Comparison of ENCODE assay signal across 30 mouse cellular contexts in the genomic region with DNA sequence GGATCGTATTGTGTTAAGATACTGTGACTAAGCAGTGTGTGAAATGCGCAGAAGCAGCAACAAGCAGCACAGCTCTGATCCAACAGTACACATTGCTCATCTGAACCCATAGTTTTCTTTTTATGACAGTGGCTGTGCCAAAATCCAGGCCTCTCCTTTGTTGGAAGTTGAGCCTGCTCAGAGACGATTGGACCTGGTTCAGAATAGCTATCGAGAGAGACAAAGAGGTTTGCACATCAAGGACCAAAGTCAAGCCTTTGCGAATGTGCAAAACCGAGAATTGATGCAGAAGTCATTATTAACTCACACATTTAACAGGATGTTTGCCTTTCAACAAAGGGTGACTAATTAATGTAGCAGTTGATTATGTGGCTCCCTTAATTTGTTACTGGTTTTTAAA.
DNase-seq lines count a peak whose midpoint lies in the region; ATAC-seq lines count a peak whose summit lies in the region.
"Had no signal": no experiment of that assay in that cellular context is flagged by ENCODE, and none has a peak within 500 bp of the region (broad histone marks: within the 10 kb centered on the region; RNA-seq: fewer than 3 reads in every experiment).

No protein-coding gene starts in this region.

- no peak overlapping the region for H3K27ac ChIP-seq in forebrain, embryonic 14.5 days (ENCODE audit: low read depth, low read length)
- no peak overlapping the region for H3K27ac ChIP-seq in forebrain, embryonic 16.5 days (ENCODE audit: low read length)
- peak overlapping the region; percentile 1; the same call in 1 of the 2 replicates for H3K27ac ChIP-seq in hindbrain, embryonic 10.5 days
- no peak overlapping the region; the same call in 1 of the 2 replicates for H3K27ac ChIP-seq in hindbrain, embryonic 16.5 days (ENCODE audit: low read depth, low read length)
- H3K27ac ChIP-seq: embryonic facial prominence, embryonic 10.5 days; embryonic facial prominence, embryonic 13.5 days; forebrain, embryonic 12.5 days; heart, embryonic 15.5 days; hindbrain, embryonic 12.5 days; hindbrain, embryonic 15.5 days had no signal

- H3K4me3 ChIP-seq in forebrain, embryonic 14.5 days (ENCODE audit: low read depth, low read length): no peak overlapping the region
- H3K4me3 ChIP-seq in forebrain, embryonic 16.5 days (replicated peaks; ENCODE audit: low read length): no peak overlapping the region
- no peak overlapping the region for H3K4me3 ChIP-seq in hindbrain, embryonic 10.5 days
- no peak overlapping the region for H3K4me3 ChIP-seq in hindbrain, embryonic 16.5 days (ENCODE audit: low read length)
- H3K4me3 ChIP-seq: embryonic facial prominence, embryonic 10.5 days; embryonic facial prominence, embryonic 13.5 days; erythroblast, embryonic 14.5 days; forebrain, embryonic 12.5 days; heart, embryonic 15.5 days; hindbrain, embryonic 12.5 days; hindbrain, embryonic 15.5 days had no signal

- no peaks in the 10 kb centered on the region for H3K9me3 ChIP-seq in forebrain, embryonic 14.5 days (replicated peaks; ENCODE audit: control insufficient read depth, low read length)
- no peaks in the 10 kb centered on the region for H3K9me3 ChIP-seq in forebrain, embryonic 16.5 days (ENCODE audit: control insufficient read depth, low read length)
- H3K9me3 ChIP-seq in hindbrain, embryonic 10.5 days: no peaks in the 10 kb centered on the region
- H3K9me3 ChIP-seq in hindbrain, embryonic 16.5 days (ENCODE audit: control insufficient read depth, low read length): no peaks in the 10 kb centered on the region
- H3K9me3 ChIP-seq: embryonic facial prominence, embryonic 10.5 days; embryonic facial prominence, embryonic 13.5 days; forebrain, embryonic 12.5 days; heart, embryonic 15.5 days; hindbrain, embryonic 12.5 days; hindbrain, embryonic 15.5 days had no signal

- H3K4me1 ChIP-seq in forebrain, embryonic 14.5 days (ENCODE audit: control insufficient read depth, insufficient read depth, low read length): peaks cover 3% of the 10 kb centered on the region; the same call in 1 of the 2 replicates
- H3K4me1 ChIP-seq in forebrain, embryonic 16.5 days (replicated peaks; ENCODE audit: control insufficient read depth, insufficient read depth, low read length): peaks cover 4% of the 10 kb centered on the region
- H3K4me1 ChIP-seq in hindbrain, embryonic 10.5 days (replicated peaks): 0 out of 2 replicates have a peak, but pooled peaks cover 3% of the 10 kb centered on the region
- peaks cover 7% of the 10 kb centered on the region for H3K4me1 ChIP-seq in hindbrain, embryonic 16.5 days (ENCODE audit: control insufficient read depth, insufficient read depth, low read depth, low read length)
- H3K4me1 ChIP-seq: embryonic facial prominence, embryonic 10.5 days; embryonic facial prominence, embryonic 13.5 days; forebrain, embryonic 12.5 days had no signal

- no peak overlapping the region for H3K4me2 ChIP-seq in forebrain, embryonic 14.5 days (ENCODE audit: low read length)
- no peak overlapping the region for H3K4me2 ChIP-seq in forebrain, embryonic 16.5 days (ENCODE audit: low read length)
- no peak overlapping the region for H3K4me2 ChIP-seq in hindbrain, embryonic 16.5 days (ENCODE audit: low read length)
- H3K4me2 ChIP-seq: embryonic facial prominence, embryonic 13.5 days; forebrain, embryonic 12.5 days; heart, embryonic 11.5 days; heart, embryonic 15.5 days; hindbrain, embryonic 12.5 days; hindbrain, embryonic 15.5 days had no signal

- DNase-seq in forebrain, embryonic 14.5 days (ENCODE audit: low spot score): peak; percentile 40
- DNase-seq in hindbrain, embryonic 10.5 days (ENCODE audit: low spot score): no peak
- DNase-seq in lung, postnatal 10 days: peak; percentile 9
- DNase-seq in lung, postnatal 14 days: no peak
- DNase-seq in Muller cell, postnatal 12 days (ENCODE audit: inconsistent ontology term): peak; percentile 95
- no peak for DNase-seq in ovary, postnatal 36 days (ENCODE audit: low spot score)
- DNase-seq: adrenal gland, postnatal 10 days; adrenal gland, postnatal 36 days; cerebellum, adult 11-12 months; cerebellum, adult 8-10 months; cerebellum, postnatal 36 days; embryo, embryonic 11 days; forebrain, postnatal 0 days; gastrocnemius, postnatal 10 days; gastrocnemius, postnatal 36 days; heart, postnatal 10 days; heart, postnatal 36 days had no signal

- no peak overlapping the region for H3K9ac ChIP-seq in forebrain, embryonic 14.5 days (ENCODE audit: low read length)
- H3K9ac ChIP-seq in forebrain, embryonic 16.5 days (replicated peaks; ENCODE audit: low read depth, low read length): no peak overlapping the region
- no peak overlapping the region for H3K9ac ChIP-seq in hindbrain, embryonic 16.5 days (ENCODE audit: low read depth, low read length)
- H3K9ac ChIP-seq: embryonic facial prominence, embryonic 13.5 days; forebrain, embryonic 12.5 days; forebrain, postnatal 0 days; heart, embryonic 15.5 days; hindbrain, embryonic 12.5 days; hindbrain, embryonic 15.5 days had no signal

- 29% methylated on average over 6 of the region's 6 CpGs for WGBS in forebrain, embryonic 14.5 days
- WGBS in forebrain, embryonic 16.5 days: 30% methylated on average over 6 of the region's 6 CpGs
- WGBS in hindbrain, embryonic 10.5 days: 79% methylated on average over 6 of the region's 6 CpGs
- 49% methylated on average over 6 of the region's 6 CpGs for WGBS in hindbrain, embryonic 16.5 days

- no peaks in the 10 kb centered on the region for H3K36me3 ChIP-seq in forebrain, embryonic 14.5 days (ENCODE audit: control insufficient read depth, insufficient read depth, low read length)
- H3K36me3 ChIP-seq in forebrain, embryonic 16.5 days (ENCODE audit: control insufficient read depth, insufficient read depth): no peaks in the 10 kb centered on the region
- no peaks in the 10 kb centered on the region for H3K36me3 ChIP-seq in hindbrain, embryonic 10.5 days
- no peaks in the 10 kb centered on the region for H3K36me3 ChIP-seq in hindbrain, embryonic 16.5 days (ENCODE audit: control insufficient read depth, insufficient read depth, low read length)
- H3K36me3 ChIP-seq: embryonic facial prominence, embryonic 10.5 days; embryonic facial prominence, embryonic 13.5 days; forebrain, embryonic 12.5 days; heart, embryonic 15.5 days; hindbrain, embryonic 12.5 days; hindbrain, embryonic 15.5 days had no signal

- no peaks in the 10 kb centered on the region for H3K27me3 ChIP-seq in forebrain, embryonic 14.5 days (replicated peaks; ENCODE audit: control insufficient read depth, insufficient read depth, low read length)
- no peaks in the 10 kb centered on the region for H3K27me3 ChIP-seq in forebrain, embryonic 16.5 days (replicated peaks; ENCODE audit: control insufficient read depth, insufficient read depth, low read length)
- no peaks in the 10 kb centered on the region for H3K27me3 ChIP-seq in hindbrain, embryonic 10.5 days (ENCODE audit: insufficient read depth, poor library complexity, severe bottlenecking)
- H3K27me3 ChIP-seq in hindbrain, embryonic 16.5 days (replicated peaks; ENCODE audit: control insufficient read depth, insufficient read depth, low read length): no peaks in the 10 kb centered on the region
- H3K27me3 ChIP-seq: embryonic facial prominence, embryonic 13.5 days; forebrain, embryonic 12.5 days; heart, embryonic 15.5 days; hindbrain, embryonic 12.5 days; hindbrain, embryonic 15.5 days; Patski had no signal

- ATAC-seq in forebrain, embryonic 14.5 days: no peak
- ATAC-seq in forebrain, embryonic 16.5 days: no peak
- ATAC-seq in hindbrain, embryonic 16.5 days: no peak
- ATAC-seq: forebrain, postnatal 0 days; inflammation-experienced regulatory T-cells, adult 6 months; intestine, embryonic 16.5 days; Patski had no signal

Comparison
In these comparisons a context has a peak if more than half of its experiments do, and no peak if none do; other contexts are left out.
1. DNase-seq: peak in forebrain, embryonic 14.5 days (single experiment), lung, postnatal 10 days (single experiment) and Muller cell, postnatal 12 days (single experiment); none in hindbrain, embryonic 10.5 days (single experiment), lung, postnatal 14 days (single experiment) and ovary, postnatal 36 days (single experiment).